Mouse (Mus musculus) forebrain, embryonic 11.5 days (tissue): ENCODE data around the gene Mrpl51. TPM values are rescaled to one million over a fixed set of nuclear protein-coding genes. Genes with fewer than 3 reads are reported as not detected.
A peak's percentile ranks its signal among the peaks of the same experiment; 100 is the strongest.

Source experiments
- ATAC-seq: fragments of 200-750 bp; cut with Nextera tagmentation; replicated peaks from 2 replicates; pipeline ENCODE4 v1.8.0; 2017; ENCODE audit warnings: moderate TSS enrichment; ENCODE audit not compliant: low FRiP score
- DNase-seq: peaks from one replicate; pipeline ENCODE4 v3.0.0-alpha.2; 2017; ENCODE audit warnings: low spot score
- H3K27ac ChIP-seq: fragments of 300-500 bp; sonication (generic); 2 replicates; pipeline ENCODE4 v1.5.1; 2014; ENCODE audit warnings: low read depth, low read length
- H3K27me3 ChIP-seq: fragments of 300-500 bp; sonication (generic); 2 replicates; pipeline ENCODE4 v1.6.1; 2014; ENCODE audit warnings: mild to moderate bottlenecking, low read length, mixed read lengths; ENCODE audit not compliant: control insufficient read depth, insufficient read depth
- H3K36me3 ChIP-seq: fragments of 300-500 bp; sonication (generic); 2 replicates; pipeline ENCODE4 v1.6.1; 2014; ENCODE audit warnings: mild to moderate bottlenecking, low read length, moderate library complexity, mixed read lengths; ENCODE audit not compliant: control insufficient read depth, insufficient read depth
- H3K4me1 ChIP-seq: fragments of 300-500 bp; sonication (generic); replicated peaks from 2 replicates; pipeline ENCODE4 v1.6.1; 2014; ENCODE audit warnings: low read length, mixed read lengths; ENCODE audit not compliant: control insufficient read depth, insufficient read depth
- H3K4me2 ChIP-seq: fragments of 300-500 bp; sonication (generic); 2 replicates; pipeline ENCODE4 v1.6.1; 2014; ENCODE audit warnings: low read depth, mild to moderate bottlenecking, low read length, moderate library complexity, mixed read lengths; ENCODE audit not compliant: severe bottlenecking
- H3K4me3 ChIP-seq: fragments of 300-500 bp; sonication (generic); 2 replicates; pipeline ENCODE4 v1.5.1; 2014; ENCODE audit warnings: low read depth, low read length
- H3K9ac ChIP-seq: fragments of 300-500 bp; sonication (generic); 2 replicates; pipeline ENCODE4 v1.6.1; 2014; ENCODE audit warnings: low read length
- H3K9me3 ChIP-seq: fragments of 300-500 bp; sonication (generic); 2 replicates; pipeline ENCODE4 v1.6.1; 2016; ENCODE audit warnings: low read length, mixed read lengths; ENCODE audit not compliant: control insufficient read depth
- WGBS: fragments of 180-500 bp; shearing (Covaris S2); extraction: QIAGEN DNeasy Blood & Tissue Kit; methylation state at CpG from one replicate; pipeline ENCODE4 v1.1.7; 2014; 5-methylcytosine and 5-hydroxymethylcytosine counted together
- polyA plus RNA-seq: library from polyadenylated mRNA; unstranded; fragments of >200 nt; fragmentation: Nextera tagmentation; extraction: Ambion mirVana; gene quantifications from 2 replicates; pipeline ENCODE4 v1.2.1, GENCODE M21; 2014

Mrpl51 gene
- polyA plus RNA-seq, 1 experiment from 2014 or later, result 195 TPM

- H3K4me2 ChIP-seq, result no peak overlapping the region
- no peak overlapping the region for H3K9ac ChIP-seq
- no peaks in the 10 kb centered on the region for H3K36me3 ChIP-seq
- H3K4me1 ChIP-seq, result peaks cover 12% of the 10 kb centered on the region; the same call in 1 of the 2 replicates
- H3K27ac ChIP-seq, result no peak overlapping the region
- H3K9me3 ChIP-seq, result no peaks in the 10 kb centered on the region
- H3K4me3 ChIP-seq, result no peak overlapping the region
- no peak for DNase-seq
- 61% methylated on average over 9 of the region's 9 CpGs for WGBS
- no peaks in the 10 kb centered on the region for H3K27me3 ChIP-seq
- ATAC-seq, result 0 out of 2 replicates have a peak, but pooled peaks have one; percentile 29
Measured at GRCm38 (mm10) chr6:125230571-125230970, 39.0 kb downstream of the Mrpl51 start.

- H3K4me1 ChIP-seq, result peaks cover 12% of the 10 kb centered on the region; the same call in 1 of the 2 replicates
- no peaks in the 10 kb centered on the region for H3K36me3 ChIP-seq
- H3K27me3 ChIP-seq, result no peaks in the 10 kb centered on the region
- peak within 1 kb of the TSS; percentile 64 for H3K9ac ChIP-seq
- DNase-seq (peak; percentile 58), ATAC-seq (peak; percentile 63)
- H3K4me3 ChIP-seq, result peak within 1 kb of the TSS; percentile 32
- H3K27ac ChIP-seq, result no peak within 1 kb of the TSS; the same call in 1 of the 2 replicates
- whole genome bisulfite sequencing, result 15% methylated on average over 16 of the region's 16 CpGs
- H3K4me2 ChIP-seq, result peak within 1 kb of the TSS; percentile 60
- no peaks in the 10 kb centered on the region for H3K9me3 ChIP-seq
Measured at GRCm38 (mm10) chr6:125231117-125232044, 39.8 kb downstream of the Mrpl51 start, which contains the start of gene Tapbpl. Gene Tapbpl (minus strand): TSS chr6:125231860.

- Histone ChIP-seq H3K4me1 (peaks cover 12% of the 10 kb centered on the region; the same call in 1 of the 2 replicates), H3K4me2 (peak overlapping the region; percentile 60), H3K36me3 (no peaks in the 10 kb centered on the region), H3K9me3 (no peaks in the 10 kb centered on the region), H3K27me3 (no peaks in the 10 kb centered on the region), H3K27ac (no peak overlapping the region), H3K9ac (peak overlapping the region; percentile 64; the same call in 1 of the 2 replicates), H3K4me3 (peak overlapping the region; percentile 32; the same call in 1 of the 2 replicates)
- ATAC-seq (no peak), DNase-seq (no peak)
- WGBS, result 61% methylated on average over 4 of the region's 4 CpGs
Measured at GRCm38 (mm10) chr6:125232045-125232437, 40.4 kb downstream of the Mrpl51 start.

- no peaks in the 10 kb centered on the region for H3K36me3 ChIP-seq
- H3K4me1 ChIP-seq, result peaks cover 12% of the 10 kb centered on the region; the same call in 1 of the 2 replicates
- DNase-seq, result no peak
- H3K9me3 ChIP-seq, result no peaks in the 10 kb centered on the region
- no peak overlapping the region for H3K27ac ChIP-seq
- ATAC-seq, result no peak
- H3K4me2 ChIP-seq, result no peak overlapping the region
- H3K27me3 ChIP-seq, result no peaks in the 10 kb centered on the region
- H3K4me3 ChIP-seq, result no peak overlapping the region
- WGBS, result 79% methylated on average over 6 of the region's 6 CpGs
- no peak overlapping the region for H3K9ac ChIP-seq
Measured at GRCm38 (mm10) chr6:125232516-125232915, 40.9 kb downstream of the Mrpl51 start.

GRCm38 (mm10) chr6:125233816-125234519 lies 42.4 kb downstream of the Mrpl51 start:
- no peak overlapping the region for H3K9ac ChIP-seq
- no peaks in the 10 kb centered on the region for H3K9me3 ChIP-seq
- 63% methylated on average over 7 of the region's 7 CpGs for WGBS

GRCm38 (mm10) chr6:125234520-125234828 lies 42.9 kb downstream of the Mrpl51 start:
- 82% methylated on average over 5 of the region's 5 CpGs for WGBS
- Histone ChIP-seq H3K4me2 (no peak overlapping the region), H3K27ac (no peak overlapping the region), H3K9ac (no peak overlapping the region), H3K9me3 (no peaks in the 10 kb centered on the region), H3K4me3 (no peak overlapping the region), H3K27me3 (no peaks in the 10 kb centered on the region), H3K4me1 (peaks cover 12% of the 10 kb centered on the region; the same call in 1 of the 2 replicates), H3K36me3 (no peaks in the 10 kb centered on the region)
- no peak for DNase-seq
- no peak for ATAC-seq

More at GRCm38 (mm10) chr6:125233816-125234519, 42.4 kb downstream of the Mrpl51 start:
- H3K4me3 ChIP-seq, result no peak overlapping the region
- H3K4me1 ChIP-seq, result peaks cover 12% of the 10 kb centered on the region; the same call in 1 of the 2 replicates
- no peak overlapping the region for H3K27ac ChIP-seq
- H3K4me2 ChIP-seq, result no peak overlapping the region
- H3K36me3 ChIP-seq, result no peaks in the 10 kb centered on the region
- H3K27me3 ChIP-seq, result no peaks in the 10 kb centered on the region
- ATAC-seq (no peak), DNase-seq (no peak)

GRCm38 (mm10) chr6:125236341-125236740 lies 44.7 kb downstream of the Mrpl51 start:
- Histone ChIP-seq H3K9ac (peak overlapping the region; percentile 13; the same call in 1 of the 2 replicates), H3K27ac (no peak overlapping the region), H3K4me1 (peaks cover 8% of the 10 kb centered on the region; the same call in 1 of the 2 replicates), H3K36me3 (no peaks in the 10 kb centered on the region), H3K27me3 (no peaks in the 10 kb centered on the region), H3K4me2 (no peak overlapping the region), H3K9me3 (no peaks in the 10 kb centered on the region), H3K4me3 (no peak overlapping the region)
- 41% methylated on average over 6 of the region's 6 CpGs for WGBS
- DNase-seq, result no peak
- ATAC-seq, result no peak

- H3K27ac ChIP-seq, result no peak within 1 kb of the TSS
- H3K9me3 ChIP-seq, result no peaks in the 10 kb centered on the region
- DNase-seq (no peak), ATAC-seq (no peak)
- no peak within 1 kb of the TSS for H3K4me3 ChIP-seq
- WGBS, result 36% methylated on average over 6 of the region's 6 CpGs
- peaks cover 4% of the 10 kb centered on the region; the same call in 1 of the 2 replicates for H3K4me1 ChIP-seq
- H3K9ac ChIP-seq, result peak within 1 kb of the TSS; percentile 13; the same call in 1 of the 2 replicates
- no peaks in the 10 kb centered on the region for H3K27me3 ChIP-seq
- H3K4me2 ChIP-seq, result no peak within 1 kb of the TSS
- H3K36me3 ChIP-seq, result no peaks in the 10 kb centered on the region
Measured at GRCm38 (mm10) chr6:125236782-125237181, 45.2 kb downstream of the Mrpl51 start, which contains the start of gene Cd27. Gene Cd27 (minus strand): TSS chr6:125237010.
